Mouse (Mus musculus): ENCODE measurements around the gene Stpg1.

The Stpg1 gene

DNA sequence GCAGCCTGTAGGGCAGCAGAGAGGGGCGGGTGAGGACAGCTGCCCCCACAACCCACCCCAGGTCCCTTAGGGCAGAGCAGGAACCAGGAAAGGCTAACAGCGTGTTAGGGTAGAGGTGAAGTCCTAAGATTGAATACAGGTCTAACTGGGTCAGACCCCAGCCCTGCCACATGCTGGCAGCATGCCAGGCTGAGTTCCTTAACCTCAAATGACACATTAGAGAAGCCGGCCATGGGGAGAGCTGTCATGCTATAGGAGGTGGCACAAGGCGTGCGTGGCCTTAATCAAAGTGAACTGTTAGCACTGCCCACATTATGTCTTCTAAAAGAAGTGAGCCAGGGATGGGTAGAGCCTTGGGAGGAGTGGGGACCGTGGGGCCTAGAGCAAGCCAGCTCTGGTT lies 54.7 kb downstream of the Stpg1 start:
- DNase-seq (ENCODE audit: low spot score in 2 of 2): no peak

DNA sequence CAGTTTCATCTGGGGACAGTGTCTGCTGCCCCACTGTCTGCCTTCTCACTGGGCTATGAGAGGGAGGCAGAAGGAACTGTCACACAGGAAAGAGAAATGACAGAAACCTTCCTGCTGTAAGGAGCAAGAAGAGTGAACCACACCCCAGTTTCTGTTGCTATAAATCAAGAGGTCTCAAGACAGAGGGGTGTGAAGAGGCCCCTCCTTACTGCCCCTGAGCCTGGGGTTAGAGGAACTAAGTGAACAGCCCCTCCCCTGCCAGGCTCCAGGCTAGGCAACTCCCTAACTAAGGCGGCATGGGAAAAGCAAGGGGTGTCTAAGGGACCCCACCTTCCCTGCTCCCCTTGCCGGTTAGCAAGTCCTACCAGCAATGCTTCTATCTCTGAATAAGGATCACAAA lies 69.2 kb downstream of the Stpg1 start:
- DNase-seq (ENCODE audit: low spot score in 2 of 2): no peak

DNA sequence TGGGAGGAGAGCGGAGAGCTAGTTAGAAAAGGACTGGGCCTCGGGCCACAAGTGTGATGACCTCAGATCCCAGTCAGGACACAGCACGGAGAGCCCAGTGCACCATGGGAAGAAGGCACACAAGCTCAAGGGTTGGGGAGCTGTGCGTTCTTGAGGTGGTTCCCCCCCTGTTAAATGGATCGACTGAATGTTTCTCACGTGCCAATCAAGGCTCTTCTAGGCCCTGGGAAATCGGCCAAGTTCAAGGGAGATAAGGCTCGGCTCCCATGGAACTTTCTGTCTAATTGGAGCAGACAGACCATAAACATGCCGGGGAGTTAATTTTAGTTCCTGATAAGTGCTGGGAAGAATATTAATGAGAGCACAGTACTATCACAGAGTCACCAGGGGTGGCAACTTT lies 70.8 kb downstream of the Stpg1 start:
- DNase-seq (ENCODE audit: low spot score in 2 of 2): no peak

DNA sequence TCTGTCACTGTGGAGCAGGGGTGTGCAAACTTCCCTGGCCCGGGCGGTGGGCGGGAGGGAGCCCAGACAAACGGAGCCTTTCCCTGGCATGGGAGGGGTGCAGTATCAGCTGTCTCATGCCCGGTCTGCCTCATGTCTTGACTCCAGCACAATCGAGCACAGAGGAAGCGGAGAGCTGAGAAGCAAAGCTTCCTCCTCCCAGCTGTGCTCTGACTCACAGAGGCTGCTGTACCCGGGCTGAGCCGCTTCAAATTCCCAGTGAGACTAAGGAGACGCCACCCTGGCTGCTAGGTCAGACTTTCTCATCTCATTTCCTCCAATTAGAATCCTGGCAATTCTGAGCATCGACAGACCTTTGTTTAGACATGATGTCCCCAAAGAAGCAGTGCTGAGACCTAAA lies 72.5 kb downstream of the Stpg1 start:
- no peak for DNase-seq (ENCODE audit: low spot score in 2 of 2)

DNA sequence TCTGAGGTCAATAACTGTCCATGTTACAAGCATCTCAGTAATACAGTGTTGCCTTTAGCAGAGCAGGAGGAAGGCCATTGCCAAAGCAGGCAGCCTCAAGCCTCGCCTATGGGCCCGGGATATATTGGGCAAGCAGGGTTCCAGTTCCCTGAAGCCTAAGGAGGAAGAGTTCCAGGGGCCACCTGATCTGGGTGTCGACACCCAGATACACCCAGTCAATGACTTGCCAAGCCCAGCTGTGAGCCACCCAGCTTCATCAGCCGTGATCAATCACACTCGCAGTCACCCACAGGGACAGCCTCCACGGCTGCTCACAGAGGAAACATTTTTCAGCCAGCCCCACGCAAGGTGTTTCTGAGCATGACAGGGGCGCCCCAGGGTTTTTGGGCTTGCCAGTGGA lies 72.9 kb downstream of the Stpg1 start:
- DNase-seq (ENCODE audit: low spot score in 2 of 2): no peak

DNA sequence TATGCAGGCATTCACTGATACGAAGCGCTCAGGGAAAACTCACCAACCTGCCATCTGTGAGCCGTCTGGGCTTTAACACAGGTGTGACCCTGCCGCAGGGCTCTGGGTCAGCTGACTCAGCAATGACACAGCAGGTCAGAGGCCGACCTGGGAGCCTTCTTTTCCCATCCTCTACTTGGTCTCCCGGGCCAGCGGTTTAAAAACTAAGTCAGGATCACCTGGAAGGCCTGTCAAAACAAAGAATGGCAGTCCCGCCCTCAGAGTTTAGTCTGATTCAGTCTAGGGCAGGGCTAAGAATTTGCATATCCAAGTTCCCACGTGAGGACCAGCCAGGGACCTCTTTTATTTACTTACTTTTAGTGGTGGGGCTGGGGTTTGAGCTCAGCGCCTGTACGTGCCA lies 74.6 kb downstream of the Stpg1 start:
- no peak for DNase-seq (ENCODE audit: low spot score in 2 of 2)

DNA sequence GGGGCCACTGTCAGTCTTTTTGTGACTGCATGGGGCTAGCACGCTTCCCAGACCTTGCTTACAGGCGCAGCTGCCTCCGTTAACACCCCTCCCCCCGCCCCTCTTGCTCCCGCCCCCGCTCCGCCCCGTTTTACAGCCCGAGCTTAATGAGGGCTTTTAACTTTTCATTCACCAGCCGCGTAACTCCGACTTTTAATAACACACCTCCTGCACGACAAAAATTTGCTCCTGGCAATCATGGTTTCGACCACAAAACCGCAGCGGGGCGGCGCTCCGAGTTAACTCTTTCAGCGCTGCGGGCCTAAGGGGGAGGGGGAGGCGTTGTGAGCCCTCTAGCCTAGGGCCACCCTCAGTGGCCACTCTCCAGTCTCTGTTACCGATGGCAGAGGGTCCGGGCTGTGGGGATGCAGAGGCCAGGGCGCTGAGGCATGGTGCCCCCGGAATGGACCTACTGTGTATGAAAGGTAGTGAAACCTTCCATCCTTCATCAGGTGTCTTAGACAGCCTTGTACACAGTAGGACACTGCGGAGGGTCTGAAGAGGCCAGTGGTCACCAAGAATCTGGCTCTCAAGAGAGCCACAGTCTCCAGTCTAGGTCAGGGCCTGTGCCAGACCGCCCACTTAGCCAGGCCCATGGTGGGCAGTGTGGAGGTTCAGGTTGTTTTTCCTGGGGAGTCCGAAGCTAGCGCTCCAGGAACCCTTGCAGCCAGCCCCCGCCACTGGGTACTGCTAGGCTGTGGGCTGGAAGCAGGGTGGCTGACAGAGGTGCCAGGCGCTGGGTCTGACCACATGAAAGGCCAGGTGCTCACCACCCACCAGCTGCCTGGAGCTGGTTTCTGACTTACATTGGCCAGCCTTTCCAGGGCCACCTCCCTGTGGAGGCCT lies 75.8 kb downstream of the Stpg1 start:
- peak; percentile 14 to 47 for DNase-seq (ENCODE audit: low spot score in 2 of 2)

DNA sequence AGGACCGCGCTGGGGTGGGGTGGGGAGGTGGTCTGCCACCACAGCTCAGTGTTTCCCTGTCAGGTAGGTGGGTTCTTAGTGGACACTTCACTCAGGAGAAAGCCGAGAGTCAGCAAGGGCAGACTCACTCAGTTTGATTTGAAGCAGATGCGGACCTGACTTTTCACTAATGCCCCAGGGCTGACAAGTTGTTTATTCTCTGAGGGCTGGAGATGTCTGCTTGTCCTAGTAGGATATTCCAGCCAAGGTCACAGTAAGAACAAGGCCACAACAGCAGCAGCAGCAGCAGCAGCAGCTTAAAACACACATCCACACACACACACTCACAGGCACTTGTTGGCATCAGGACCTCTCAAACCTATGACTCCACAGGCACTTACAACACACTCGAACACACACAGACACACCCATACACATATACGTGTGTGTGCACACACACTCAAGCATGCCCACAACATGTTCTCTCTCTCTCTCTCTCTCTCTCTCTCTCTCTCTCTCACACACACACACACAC lies 76.5 kb downstream of the Stpg1 start:
- DNase-seq (ENCODE audit: low spot score in 2 of 2): no peak

DNA sequence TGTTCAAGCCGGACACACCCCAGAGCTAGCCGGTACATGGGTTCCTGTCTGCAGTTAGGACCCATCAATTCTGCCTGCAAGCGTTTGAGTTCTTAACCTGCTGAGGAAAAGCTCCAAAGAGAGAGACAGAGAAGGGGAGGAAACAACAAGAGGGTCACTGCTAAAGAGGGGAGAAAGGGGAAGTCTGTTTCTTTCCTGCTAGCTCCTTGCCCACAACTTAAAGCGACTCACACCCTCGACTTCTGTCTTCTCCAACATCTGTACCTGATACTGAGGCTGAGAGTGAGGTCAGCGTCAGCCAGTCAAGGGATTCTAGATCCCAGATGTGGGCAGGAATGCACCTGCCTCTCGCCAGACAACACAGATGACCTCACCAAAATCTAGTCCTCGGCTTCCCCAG lies 77.7 kb downstream of the Stpg1 start:
- DNase-seq (ENCODE audit: low spot score in 2 of 2): no peak

DNA sequence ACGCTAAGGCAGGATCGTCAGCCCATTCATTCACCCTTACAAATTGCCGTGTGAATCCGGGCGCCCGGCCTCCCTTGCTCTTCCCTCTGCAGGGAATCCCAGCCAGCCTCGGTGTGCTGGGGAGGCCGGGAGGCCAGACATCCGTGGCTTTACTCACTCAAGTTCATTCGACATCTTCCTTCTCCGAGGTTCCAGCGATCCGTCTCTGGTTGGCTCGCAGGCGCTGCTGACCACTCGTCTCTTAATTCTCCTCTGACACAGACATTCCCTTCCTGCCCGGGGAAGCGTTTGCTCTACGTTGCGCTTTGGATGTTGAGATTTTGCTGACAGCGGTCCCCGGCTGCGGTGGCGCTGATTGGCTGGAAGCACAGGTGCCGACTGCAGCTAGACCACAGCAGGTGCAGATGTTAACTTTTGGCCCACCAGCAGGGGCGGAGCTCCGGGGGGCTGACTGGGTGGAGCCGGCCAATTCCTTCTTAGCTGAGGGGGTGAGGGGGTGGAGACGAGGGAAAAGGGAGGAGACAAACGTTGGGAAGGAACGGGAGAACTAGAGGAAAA lies 78.7 kb downstream of the Stpg1 start, which contains the start of gene Grhl3:
Gene Grhl3, minus strand, starts transcription at position 380 of the 558 bp plus-strand sequence.
- DNase-seq (ENCODE audit: low spot score in 2 of 2): peak in 1 of 2 experiments; percentile 26

DNA sequence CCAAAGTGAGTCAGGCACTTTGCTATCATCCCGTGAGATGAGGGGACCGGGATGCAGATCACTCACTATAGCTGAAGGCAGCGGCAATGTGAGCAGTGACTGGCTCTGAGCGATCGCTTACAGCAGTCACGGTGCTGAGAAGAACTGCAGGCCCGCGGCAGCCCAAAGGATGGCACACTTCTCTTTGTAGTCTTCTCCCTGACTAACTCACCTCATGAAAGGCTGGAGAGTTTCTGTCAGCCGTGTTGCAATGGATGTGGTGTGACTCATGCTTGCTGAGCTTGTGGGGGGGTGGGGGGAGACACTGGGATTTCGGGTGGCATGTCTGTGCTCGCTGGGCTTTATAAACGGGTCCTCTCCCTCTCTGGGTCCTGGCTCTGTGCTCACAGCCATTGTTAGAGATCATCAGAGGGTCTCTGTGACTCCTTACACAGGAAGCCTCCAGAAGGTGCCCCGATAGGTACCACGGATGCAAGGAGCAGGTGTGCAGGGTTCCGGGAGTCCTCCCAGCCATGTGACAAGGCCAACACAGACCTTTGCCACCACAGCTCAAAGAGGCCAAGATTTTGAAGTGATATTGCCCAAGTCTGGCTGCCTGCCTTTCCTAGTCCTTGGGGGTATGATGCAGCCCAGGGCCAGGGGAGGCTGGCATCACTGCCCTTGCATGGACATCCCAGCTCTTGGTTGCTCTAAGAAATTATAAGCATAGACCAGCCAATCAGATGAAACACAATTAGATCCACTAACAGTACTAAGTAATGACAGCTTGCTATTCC lies 81.0 kb downstream of the Stpg1 start:
- DNase-seq (ENCODE audit: low spot score in 2 of 2): no peak

DNA sequence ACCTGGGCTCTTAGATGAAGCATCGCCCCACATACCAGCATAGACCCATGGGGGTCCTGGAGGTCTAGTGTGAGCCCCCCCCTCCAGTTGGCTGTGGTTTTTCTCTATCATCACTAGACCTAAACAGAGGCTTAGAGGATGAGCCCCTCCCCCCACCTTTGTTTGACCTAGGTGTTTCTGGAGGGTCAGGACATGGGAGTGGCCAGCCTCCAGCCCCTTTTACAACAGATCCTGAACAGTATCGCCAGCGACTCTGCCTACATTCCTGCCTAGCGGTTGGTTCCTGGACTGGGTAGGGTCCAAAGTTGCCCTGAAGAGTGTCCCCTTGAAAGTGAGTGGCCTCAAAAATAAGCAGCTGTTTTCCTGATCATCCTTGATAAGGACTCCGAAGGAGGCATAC lies 83.9 kb downstream of the Stpg1 start:
- no peak for DNase-seq (ENCODE audit: low spot score in 2 of 2)

DNA sequence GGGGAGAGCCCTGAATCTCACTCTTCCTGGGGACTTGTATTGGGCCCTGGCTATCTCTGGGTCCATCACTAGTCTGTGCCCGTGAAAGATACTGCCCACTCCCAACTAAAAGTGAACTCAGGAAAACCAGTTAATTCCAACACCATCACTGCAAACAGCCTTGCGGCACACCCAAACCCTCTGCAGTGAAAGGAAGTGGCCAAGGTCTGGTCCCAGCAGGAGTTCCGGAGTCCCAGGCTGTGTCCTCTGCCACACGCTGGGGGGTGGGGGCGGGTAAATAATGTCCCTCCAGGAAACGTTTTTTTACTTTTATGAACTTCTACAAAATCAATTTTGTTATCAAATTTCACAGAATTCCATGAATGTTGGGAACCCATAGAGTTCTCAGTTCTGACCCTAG lies 85.1 kb downstream of the Stpg1 start:
- no peak for DNase-seq (ENCODE audit: low spot score in 2 of 2)

DNA sequence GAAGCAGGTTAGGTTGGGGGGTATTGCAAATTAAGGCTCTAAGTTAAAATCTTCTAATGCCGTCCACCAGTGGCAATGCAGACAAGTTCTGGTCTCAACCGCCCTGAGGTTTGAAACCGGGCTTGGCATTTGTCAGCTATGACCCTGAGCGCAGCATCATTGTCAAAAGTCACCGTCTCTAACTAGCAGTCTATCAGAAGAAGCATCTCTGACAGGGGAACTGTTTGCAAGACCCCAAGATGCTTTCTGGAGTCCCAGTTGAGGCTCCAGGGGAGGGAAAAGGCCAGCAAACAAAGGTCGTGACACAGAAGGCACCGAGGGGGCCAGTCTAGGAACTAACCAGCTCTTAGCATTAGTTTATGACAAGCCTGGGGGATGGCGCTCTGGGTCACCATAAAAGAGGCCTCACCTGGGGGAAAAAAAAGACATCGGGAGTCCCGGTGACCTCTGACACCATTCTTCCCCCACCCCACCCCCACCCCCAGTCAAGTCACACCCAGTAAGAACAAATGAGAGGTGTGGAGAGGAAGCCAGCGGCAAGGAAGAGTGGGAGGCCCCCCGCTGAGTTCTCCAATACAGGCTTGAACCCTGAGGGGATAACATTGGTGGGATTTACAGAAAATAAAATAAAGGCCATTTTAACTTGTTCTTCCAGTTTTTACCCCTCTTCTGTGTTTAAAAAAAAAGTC lies 86.8 kb downstream of the Stpg1 start:
- DNase-seq (ENCODE audit: low spot score in 2 of 2): no peak

DNA sequence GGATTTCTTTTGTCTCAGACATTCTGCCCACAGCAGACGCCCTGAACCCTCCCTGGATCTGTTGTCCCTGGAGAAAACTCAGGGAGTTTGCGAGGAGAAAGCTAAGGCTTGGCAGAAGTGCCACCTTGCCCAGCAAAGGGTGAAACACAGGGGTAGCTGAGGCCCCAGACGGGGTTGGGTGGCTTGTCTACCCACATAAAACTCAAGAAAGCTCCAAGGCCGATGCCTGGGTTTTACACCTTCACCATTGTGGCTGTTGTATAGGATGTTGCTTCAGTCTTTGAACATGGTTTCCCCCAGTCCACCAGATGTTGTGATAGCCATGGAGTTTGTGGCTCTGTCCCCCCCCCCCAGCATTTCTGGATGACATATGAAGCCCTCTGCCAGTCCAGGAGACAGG lies 90.2 kb downstream of the Stpg1 start:
- DNase-seq (ENCODE audit: low spot score in 2 of 2): no peak
